Mouse (Mus musculus) lung, adult 18-20 months (tissue): ENCODE measurements around the gene Fcho2.

Experiments
- DNase-seq, 2 experiments: peaks; one replicate each; pipeline ENCODE4 v3.0.0; 2022; ENCODE audit warnings: mixed read lengths in 2 of 2

The Fcho2 gene

DNA sequence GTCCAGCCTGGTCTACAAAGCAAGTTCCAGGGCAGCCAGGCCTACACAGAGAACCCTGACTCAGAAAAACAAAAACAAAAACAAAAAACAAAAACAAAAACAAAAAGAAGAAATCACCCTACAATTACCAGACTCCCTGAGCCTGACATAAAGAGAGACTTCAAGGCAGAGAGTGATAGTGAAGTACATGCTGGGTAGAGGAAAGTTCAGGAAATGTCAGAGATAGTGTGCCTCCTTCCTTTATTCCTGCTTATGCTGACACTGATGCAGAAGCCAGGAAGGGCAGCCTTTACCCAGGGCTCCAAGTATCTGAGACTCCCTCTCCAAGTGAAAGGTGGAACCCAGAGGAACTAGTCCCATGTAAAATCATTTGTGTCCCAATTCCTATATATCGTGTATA, 10.8 kb downstream of the Fcho2 start:
- no peak for DNase-seq

DNA sequence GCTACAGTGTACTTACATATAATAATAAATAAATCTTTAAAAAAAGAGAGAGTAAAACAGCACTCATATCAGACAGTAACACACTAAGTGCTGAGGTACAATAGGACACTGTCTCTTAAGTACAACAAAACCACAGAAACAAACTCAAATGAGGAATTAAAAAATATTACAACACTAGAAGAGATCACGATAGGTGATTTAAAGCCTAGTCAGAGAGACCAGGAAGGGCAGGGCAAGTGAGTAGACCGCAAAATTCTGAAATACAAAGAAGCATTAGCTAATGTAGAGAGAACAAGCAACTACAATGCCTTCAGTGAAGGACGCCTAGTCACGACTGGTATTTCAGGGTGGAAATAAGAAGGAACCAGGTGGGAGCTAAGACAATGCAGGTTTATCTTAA, 11.6 kb downstream of the Fcho2 start:
- DNase-seq: no peak

DNA sequence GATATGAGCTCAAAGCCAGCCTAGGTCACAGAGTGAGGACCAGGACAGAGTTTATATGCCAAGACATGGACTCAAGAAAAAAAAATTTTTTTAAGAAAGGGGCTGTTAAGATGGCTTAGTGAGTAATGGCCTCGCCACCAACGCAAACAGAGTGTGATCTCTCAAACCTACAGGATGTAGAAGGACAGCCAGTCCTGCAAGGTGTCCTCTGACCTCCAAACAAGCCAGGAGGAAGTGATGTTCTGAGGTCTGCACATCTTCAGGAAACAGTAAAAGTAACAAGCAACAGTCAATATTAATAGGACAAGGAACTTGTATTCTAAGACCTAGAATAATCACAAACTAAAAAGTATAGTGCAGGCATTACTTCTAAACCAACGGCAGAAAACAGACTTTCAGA, 12.3 kb downstream of the Fcho2 start:
- DNase-seq: no peak

DNA sequence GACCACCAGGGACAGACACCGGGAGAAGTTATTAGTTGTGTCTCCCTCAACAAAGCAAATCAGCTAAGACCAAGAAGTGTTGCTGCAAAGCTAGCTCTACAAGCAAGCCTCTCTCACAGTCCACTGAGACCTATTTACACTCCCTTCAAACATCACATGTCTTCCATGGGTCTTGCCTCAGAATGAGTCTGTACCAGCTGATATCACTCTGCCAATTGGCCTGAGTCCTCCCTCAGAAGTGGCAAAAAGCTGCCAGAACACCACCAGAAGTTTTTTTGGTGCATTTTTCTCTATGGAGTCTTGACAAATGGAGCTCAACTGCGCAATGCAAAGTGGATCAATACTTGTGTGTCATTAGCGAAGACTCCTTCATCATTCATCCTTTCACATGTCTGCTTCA, 19.7 kb downstream of the Fcho2 start:
- no peak for DNase-seq

DNA sequence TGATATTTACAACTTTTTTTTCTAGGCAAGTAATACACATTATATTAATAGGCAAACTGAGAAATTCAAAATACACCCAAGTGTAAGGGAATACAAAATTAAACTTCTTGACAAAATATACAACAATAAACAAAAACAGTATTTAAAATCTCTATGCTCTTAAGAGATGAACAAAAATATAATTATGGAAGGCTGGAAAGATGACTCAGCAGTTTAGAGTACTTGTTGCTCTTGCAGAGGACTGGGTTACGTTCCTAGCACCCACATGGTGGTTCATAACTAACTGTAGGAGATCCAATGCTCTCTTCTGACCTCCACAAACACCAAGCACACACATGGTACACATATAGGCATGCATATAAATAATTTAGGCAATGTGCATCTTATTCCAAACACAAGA, 22.4 kb downstream of the Fcho2 start:
- DNase-seq: no peak

DNA sequence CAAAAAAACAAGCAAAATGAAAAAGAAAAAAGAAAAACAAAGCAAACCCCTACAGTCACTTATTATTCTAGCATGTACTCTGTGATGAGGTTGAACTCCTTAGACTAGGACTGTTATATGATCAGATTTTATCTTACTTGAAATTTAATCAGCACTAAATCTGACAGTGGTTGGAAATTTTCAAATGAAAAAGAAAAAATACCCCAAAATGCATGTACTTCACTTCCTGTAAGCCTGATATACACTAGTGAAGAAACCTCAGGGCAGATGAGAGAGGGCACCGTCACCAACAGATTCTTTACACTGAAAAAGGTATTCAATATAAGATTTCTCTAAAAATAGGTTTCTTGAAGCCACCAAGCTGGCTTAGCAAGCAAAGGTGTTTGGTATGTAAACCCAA, 23.6 kb downstream of the Fcho2 start:
- DNase-seq: no peak

DNA sequence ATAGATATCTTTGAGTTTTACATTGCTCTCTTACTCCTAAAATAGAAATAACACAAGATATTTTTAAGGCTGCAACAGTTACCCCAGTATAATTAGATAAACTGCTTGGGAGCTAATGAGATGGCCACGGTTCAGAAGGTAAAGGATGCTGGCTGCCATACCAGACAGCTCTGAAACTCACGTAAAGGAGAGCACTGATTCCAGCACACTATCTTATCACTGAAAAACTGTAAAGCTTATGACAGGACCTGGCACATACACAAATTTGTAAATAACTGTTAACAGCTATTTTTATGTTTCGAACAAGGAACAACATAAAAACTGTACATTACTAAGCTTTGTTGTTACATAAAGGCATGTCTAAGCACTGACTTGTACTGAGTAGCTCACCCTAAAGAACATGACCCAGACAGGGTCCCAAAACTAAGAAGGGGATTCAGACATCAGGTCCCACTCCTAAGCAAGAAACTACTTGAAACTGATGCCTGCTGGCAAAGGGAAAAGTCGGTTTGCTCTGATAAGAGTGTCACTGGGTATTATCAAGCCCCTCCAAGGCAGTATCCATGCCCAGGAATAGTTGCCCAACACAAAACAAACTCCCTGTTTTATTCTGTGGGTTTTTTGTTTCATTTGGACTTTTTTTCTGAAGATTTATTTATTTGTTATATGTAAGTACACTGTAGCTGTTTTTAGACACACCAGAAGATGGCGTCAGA, 28.1 kb downstream of the Fcho2 start:
- no peak for DNase-seq

DNA sequence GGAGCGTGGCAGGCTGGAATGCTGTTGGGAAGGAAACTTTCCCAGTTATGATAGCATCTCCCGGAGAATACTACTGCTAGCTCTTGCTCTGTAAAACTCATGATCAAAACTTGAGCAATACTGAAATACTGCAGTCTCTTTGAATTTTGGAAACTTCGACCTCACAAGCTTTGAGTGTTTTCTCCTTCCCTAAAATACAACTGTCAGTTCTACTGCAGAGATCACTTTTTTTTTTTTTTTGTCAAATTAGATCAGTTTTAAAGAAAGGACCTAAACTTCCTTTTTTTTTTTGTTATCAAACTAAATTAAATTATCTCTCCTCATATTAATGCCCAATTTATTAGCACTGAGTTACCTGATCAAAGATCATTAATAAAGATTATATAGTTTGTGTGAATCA, 37.3 kb downstream of the Fcho2 start:
- DNase-seq: no peak

DNA sequence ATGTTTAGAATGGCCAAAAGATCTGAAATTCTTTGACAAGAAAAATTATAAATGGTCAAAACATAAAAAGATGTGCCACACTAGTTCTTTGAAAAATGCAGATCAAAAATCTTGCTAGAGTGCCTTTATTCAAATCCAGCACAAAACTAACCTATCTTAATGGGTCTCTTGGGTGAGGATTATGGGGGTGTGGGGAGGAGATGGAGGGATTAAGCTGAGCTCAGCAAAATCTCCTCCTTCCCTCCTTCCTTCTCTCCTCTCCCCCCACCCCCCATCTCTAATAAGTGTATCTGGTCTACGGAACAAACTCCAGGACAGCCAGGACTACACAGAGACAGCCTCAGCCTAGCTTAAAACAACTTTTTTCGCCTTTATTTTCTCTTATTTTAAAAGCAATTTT, 43.8 kb downstream of the Fcho2 start:
- DNase-seq: no peak

DNA sequence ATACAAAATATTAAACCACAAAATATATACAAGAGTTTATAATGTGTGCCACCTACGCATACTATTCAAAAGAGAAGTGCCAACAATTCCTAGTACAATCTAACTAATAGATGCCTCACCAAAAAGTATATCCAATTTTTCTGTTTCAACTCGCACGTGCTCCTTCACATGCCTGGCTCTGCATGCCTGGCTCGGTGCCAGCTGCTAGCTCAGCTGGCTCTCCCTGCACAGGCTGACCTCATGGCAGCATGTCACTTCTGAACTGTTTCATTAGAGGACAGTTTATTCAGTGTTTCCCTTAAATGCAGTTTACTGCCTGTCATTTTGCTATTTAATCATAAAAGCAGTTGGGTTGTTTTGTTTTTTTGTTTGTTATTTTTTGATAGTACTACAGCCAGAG, 46.9 kb downstream of the Fcho2 start:
- peak; percentile 55 to 71 for DNase-seq

DNA sequence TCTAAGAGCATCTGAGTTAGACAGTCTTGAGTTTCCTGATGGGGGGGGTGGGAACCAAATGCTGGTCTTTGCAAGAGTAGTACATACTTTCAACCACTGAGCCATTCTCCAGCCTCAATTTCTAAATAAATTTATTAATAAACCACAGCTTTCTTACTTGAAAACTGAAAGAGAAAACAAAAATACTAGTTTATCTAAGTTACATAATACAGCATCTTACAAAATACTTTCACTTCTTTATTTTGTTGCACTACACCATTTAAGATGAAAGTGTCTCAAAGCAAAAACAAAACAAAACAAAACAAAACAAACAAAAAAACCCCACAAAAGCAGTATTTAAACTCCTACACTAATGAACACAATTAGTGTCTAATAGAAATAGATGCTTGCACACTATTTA, 53.5 kb downstream of the Fcho2 start:
- no peak for DNase-seq

DNA sequence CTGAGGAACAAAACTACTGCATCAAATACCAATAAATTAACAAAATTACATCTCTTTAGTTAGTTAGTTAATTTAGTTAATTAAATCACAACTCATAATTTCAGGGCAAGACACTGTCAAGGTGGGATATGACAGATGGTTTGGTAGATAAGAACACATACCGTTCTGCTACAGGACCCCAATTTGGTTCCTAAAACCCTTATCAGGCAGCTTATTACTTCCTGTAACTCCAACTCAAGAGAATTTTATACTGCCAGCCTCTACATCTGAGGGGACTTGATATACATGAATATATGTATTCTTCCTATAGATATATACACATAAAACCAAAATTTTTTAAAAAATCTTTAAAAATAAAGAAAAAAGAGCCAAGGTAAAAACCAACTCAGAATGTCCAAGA, 59.4 kb downstream of the Fcho2 start:
- no peak for DNase-seq

DNA sequence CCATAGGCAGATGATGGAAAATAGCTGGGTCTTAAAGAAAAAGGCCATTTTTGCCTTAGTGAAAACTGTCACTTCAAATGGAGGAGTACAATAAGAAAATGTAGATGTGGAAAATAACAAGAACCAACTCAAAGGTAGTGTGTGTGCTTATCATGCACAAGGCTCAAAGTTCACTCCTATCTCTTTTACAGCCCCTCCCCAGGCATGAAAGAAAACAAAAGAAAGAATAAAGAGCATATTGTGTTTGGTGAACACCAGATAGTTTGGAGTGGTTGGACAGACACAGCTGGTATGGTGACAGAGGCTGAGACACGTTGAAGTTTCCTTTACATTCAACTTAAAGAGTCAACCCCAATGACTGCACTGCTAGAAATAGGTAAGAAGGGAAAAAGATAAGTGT, 70.6 kb downstream of the Fcho2 start:
- DNase-seq: no peak

DNA sequence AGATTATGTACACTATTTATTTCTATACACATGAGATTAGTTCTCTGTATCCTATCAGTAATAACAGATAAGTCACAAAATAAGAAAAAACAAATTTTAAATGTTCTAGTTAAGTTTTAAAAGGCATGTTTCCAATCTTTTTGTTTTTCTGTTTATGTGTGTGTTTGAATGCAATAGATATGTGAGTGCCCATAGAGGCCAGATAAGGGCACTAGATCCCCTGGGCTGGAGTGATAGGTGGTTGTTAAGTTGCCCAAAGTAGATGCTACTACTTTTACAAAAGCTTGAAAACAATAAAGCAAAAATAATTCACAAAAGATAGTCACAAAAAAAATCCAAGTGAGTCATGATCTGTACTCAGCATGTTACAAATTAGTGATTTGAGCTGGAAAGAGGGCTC, 71.4 kb downstream of the Fcho2 start:
- no peak for DNase-seq

DNA sequence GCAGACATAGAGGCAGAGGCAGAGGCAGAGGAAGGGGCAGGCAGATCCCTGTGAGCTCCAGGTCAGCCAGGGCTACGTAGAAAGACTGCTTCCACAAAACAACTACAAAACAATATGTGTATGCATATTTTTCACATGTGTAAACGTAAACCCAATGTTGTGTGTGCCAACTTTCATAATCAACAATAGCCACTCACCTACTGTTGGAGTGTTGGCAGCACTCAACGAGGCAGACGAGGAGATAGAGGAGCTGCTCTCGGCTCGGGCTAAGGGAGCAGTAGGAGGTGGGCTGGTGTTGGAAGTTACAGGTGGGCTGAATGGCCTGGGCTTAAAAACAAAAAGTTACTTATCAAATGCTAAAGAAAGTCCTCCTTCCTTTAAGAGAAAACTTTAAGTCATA, 72.0 kb downstream of the Fcho2 start:
- DNase-seq: no peak

DNA sequence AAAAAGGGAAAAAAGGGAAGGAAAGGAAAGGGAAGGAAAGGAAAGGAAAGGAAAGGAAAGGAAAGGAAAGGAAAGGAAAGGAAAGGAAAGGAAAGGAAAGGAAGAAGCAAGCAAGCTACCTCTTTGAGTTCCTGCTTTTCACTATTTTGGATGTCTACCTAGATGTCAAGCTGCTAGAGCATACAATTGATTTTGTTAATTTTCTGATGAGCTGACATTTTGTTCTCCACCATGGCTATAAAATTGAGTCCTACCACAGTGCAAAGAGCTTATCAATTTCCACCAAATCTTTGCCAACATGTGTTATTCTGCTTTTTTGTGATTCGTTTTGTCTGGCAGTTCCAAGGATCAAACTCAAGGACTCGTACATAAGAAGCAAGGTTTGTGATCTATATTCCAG, 77.0 kb downstream of the Fcho2 start:
- no peak for DNase-seq

DNA sequence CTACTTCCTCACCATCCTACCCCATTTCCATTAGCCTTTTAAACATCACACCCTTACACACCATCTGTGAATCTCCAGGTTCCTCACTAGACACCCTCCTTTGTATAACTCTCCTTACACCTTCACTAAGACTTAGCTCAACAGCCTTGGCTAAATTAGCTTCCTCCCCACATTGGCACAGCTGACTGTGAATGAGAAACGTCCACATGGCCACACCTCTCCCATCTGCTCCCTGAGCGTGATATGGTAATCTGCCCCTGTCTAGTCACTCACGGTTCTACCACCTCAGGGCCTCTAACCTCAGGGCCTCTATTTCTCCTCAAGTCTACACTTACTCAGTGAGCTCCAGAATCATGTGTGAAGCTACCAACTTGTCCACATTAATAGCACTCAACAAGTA, 82.0 kb downstream of the Fcho2 start:
- DNase-seq: no peak

DNA sequence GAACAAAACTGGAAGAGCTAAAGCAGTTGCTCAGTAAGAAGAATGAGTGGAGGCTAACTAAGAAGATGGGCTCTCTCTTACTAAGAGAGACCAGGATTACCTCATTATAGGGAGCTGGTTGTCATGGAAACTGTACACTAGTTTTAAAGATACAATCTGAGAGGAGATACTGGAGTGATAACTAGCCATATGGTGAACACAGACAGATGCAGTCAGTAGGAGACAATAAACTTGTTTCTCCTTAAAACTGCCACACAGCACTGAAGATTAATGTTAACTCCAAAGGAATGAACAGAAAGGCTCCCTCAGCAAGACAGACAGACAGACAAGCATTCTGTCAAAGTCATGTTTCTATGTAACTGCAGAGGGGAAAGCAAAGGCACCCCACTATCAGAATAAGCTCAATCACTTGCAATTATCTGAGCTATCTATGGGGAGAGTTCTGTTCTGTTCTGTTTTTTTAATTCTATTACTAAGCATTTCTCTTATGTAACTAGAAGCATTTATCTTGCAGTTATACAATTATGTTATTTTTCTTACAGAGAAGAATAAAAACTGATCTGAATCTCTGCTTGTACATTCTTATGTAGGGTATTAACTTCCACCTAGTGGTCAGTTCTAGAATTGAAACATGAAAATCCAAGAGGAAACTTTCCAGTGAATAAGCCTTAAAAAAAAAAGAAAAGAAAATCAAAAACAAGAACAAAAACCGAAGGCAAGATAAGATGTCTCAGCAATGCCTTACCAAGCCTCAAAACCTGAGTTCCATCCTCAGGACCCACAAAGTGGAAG, 85.8 kb downstream of the Fcho2 start:
- DNase-seq: no peak

DNA sequence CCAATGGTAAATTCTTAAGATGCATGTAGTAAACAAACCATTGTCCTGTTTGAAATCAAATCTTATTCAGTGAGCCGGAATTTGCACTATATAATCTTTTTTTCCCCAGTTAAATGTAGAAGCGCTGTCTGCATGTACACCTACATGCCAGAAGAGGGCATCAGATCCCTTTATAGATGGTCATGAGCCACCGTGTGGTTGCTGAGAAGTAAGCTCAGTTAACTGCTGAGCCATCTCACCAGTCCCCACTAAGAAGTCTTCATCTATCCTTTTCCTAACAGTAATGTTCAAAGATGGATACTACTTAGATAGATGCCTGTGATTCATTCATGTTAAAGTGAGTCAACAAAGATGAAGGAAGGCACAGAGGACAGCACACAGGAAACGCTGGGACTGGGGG, 88.8 kb downstream of the Fcho2 start:
- DNase-seq: peak in 1 of 2 experiments; percentile 7

DNA sequence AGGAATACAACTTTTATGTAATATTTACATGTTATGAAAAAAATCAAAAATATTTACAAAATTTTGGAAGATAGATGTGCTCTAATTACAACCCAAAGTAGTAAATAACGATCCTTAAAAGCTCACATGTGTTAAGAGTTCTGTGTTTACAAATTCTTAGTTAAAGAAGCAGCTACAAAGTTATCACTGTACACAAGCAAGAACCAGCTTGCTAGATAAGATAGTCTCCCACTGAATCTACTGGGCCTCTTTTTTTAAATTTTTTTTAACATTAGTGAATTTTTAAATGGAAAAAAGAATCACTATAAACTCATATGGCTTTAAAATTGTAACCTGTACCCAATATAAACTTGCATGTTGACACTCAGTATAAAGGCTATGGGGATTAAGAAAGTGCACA, 91.8 kb downstream of the Fcho2 start:
- DNase-seq: no peak

DNA sequence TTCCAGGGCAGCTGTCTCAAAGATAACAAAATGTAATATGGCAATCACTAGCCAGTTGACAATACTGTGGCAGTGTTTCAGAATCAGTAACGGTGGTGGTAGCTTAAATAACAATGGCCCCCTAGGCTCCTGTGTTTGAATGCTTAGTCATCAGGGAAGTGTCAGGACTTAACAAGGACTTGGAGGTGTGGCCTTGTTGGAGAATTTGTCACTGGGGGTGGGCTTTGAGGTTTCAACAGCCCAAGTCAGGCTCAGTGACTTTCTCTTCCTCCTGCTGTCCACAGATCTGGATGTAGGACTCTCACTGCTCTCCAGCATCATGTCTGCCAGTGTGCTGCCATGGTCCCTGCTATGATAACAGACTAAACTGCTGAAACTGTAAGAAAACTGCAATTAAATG, 93.0 kb downstream of the Fcho2 start:
- DNase-seq: no peak

DNA sequence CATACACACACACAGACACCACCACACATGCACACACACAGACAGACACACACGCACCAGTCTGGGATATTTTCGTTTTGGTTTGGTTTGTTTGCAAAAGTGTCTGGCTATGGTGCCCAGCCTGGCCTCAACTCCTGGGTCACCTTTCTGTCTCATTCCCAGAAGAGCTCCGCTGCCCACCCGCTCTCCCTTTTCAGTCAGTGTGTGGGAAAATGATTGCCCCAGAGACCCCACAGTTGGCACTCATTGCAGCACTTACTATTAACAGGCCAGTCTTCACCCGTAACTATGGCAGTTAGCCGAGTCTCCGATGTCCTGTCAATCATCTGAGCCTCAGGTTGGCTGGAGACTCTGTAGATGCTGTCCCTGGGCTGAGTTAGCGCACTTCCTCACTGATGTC, 99.1 kb downstream of the Fcho2 start:
- no peak for DNase-seq

DNA sequence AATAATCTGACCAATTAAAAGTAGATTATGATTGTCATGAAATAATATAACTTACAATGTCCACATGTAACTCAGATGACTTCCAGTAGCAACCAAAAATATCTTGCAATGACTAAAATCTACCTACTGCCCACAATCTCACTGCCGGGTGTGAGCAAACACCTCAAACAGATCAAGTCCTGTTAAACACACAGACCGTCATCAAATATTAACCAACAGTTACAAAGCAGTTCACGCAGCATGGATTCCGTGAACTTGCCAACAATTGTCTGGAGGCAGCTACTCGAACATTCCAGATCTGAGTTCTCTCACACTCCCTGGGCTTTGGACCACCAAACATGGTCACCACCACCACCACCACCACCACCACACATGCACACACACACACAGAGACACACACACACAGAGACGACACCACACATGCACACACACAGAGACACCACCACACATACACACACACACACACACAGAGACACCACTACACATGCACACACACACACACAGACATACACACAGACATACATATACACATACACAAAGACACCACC, 99.7 kb downstream of the Fcho2 start:
- no peak for DNase-seq

DNA sequence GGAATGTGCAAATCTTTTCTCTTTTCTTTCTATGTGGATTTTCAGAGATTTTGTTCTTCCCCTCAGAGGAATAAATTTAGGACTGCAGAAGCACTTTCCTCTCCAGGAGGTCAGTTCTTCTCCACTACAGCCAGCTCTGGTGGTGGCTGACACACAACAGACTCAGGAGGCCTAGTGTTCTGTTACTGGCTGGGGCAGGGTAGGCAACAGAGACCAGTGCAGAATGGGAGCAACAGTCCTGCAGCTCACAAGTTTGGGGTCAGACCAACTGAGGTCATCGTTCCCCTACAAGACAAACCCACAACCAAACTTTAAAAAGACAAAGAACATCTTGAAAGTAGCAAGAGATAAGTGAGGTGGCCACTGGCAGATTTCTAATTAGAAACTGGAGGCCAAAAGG, 104.6 kb downstream of the Fcho2 start:
- no peak for DNase-seq

DNA sequence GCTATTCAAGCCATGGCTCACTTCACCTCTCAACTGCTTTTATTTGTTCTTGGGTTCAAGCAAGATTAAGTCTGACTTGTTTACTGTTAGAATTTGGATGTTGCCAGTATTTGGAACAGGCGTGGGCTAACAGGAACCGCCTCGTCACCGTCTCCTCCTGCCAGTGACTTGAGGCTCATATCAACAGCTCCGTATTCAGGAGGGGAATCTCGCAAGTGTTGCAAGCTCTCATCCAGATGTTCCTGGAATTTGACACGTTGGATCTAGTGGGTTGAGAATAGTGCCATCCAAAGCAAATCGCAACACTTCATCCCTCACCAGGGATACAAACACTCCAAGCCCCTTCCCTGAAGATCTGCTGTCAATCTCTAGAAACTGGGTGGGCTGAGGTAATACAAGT, 105.0 kb downstream of the Fcho2 start:
- peak; percentile 30 to 46 for DNase-seq
